Mouse (Mus musculus) neural tube, embryonic 13.5 days (tissue): ENCODE measurements around the gene Xxylt1. TPM values are rescaled to one million over a fixed set of nuclear protein-coding genes. Genes with fewer than 3 reads are reported as not detected.

Source experiments
- ATAC-seq: fragments of 200-750 bp; cut with Nextera tagmentation; 2 replicates; pipeline ENCODE4 v1.8.0; 2017; ENCODE audit warnings: low read depth, mild to moderate bottlenecking, moderate TSS enrichment, moderate library complexity
- H3K27ac ChIP-seq: fragments of 300-500 bp; sonication (generic); replicated peaks from 2 replicates; pipeline ENCODE4 v1.5.1; 2015; ENCODE audit warnings: moderate library complexity, mild to moderate bottlenecking, inconsistent platforms
- H3K27me3 ChIP-seq: fragments of 300-500 bp; sonication (generic); 2 replicates; pipeline ENCODE4 v1.6.1; 2015; ENCODE audit warnings: mild to moderate bottlenecking, inconsistent platforms
- H3K36me3 ChIP-seq: fragments of 300-500 bp; sonication (generic); 2 replicates; pipeline ENCODE4 v1.6.1; 2015; ENCODE audit warnings: mild to moderate bottlenecking, inconsistent platforms
- H3K4me1 ChIP-seq: fragments of 300-500 bp; sonication (generic); replicated peaks from 2 replicates; pipeline ENCODE4 v1.6.1; 2015; ENCODE audit warnings: inconsistent platforms
- H3K4me2 ChIP-seq: fragments of 300-500 bp; sonication (generic); 2 replicates; pipeline ENCODE4 v1.6.1; 2015; ENCODE audit warnings: inconsistent platforms, mild to moderate bottlenecking, moderate library complexity
- H3K4me3 ChIP-seq: fragments of 300-500 bp; sonication (generic); 2 replicates; pipeline ENCODE4 v1.5.1; 2015; ENCODE audit warnings: mild to moderate bottlenecking, inconsistent platforms
- H3K9ac ChIP-seq: fragments of 300-500 bp; sonication (generic); 2 replicates; pipeline ENCODE4 v1.6.1; 2015; ENCODE audit warnings: moderate library complexity, mild to moderate bottlenecking, inconsistent platforms
- H3K9me3 ChIP-seq: fragments of 300-500 bp; sonication (generic); 2 replicates; pipeline ENCODE4 v1.6.1; 2016; ENCODE audit warnings: inconsistent platforms
- WGBS: fragments of 180-500 bp; shearing (Covaris S2); methylation state at CpG from one replicate; pipeline ENCODE4 v1.1.7; 2015; 5-methylcytosine and 5-hydroxymethylcytosine counted together
- polyA plus RNA-seq: library from polyadenylated mRNA; unstranded; fragments of >200 nt; fragmentation: Nextera tagmentation; extraction: Ambion mirVana; gene quantifications from 2 replicates; pipeline ENCODE4 v1.2.1, GENCODE M21; 2015

Gene Xxylt1
- polyA plus RNA-seq, 1 experiment from 2014 or later, result 11.2 TPM

GRCm38 (mm10) chr16:31074324-31074908 is 6.8 kb downstream of the Xxylt1 start:
- 76% methylated on average over 3 of the region's 3 CpGs for WGBS
- H3K4me3 ChIP-seq, result no peak overlapping the region
- no peak overlapping the region for H3K27ac ChIP-seq
- no peaks in the 10 kb centered on the region for H3K27me3 ChIP-seq
- H3K36me3 ChIP-seq, result no peaks in the 10 kb centered on the region
- no peak for ATAC-seq
- H3K9ac ChIP-seq, result no peak overlapping the region
- peaks cover 16% of the 10 kb centered on the region for H3K4me1 ChIP-seq
- H3K9me3 ChIP-seq, result no peaks in the 10 kb centered on the region
- H3K4me2 ChIP-seq, result no peak overlapping the region

- Histone ChIP-seq H3K27ac (no peak overlapping the region), H3K9ac (no peak overlapping the region), H3K9me3 (no peaks in the 10 kb centered on the region), H3K36me3 (no peaks in the 10 kb centered on the region), H3K4me1 (peaks cover 13% of the 10 kb centered on the region), H3K27me3 (no peaks in the 10 kb centered on the region), H3K4me2 (no peak overlapping the region), H3K4me3 (no peak overlapping the region)
- ATAC-seq, result no peak
- WGBS, result 87% methylated on average over 6 of the region's 6 CpGs
Observed at GRCm38 (mm10) chr16:31071731-31072130, 9.5 kb downstream of the Xxylt1 start.

GRCm38 (mm10) chr16:31070358-31071133 is 10.7 kb downstream of the Xxylt1 start:
- H3K36me3 ChIP-seq, result no peaks in the 10 kb centered on the region
- H3K27me3 ChIP-seq, result no peaks in the 10 kb centered on the region
- H3K4me3 ChIP-seq, result no peak overlapping the region
- H3K4me2 ChIP-seq, result peak overlapping the region; percentile 43
- no peaks in the 10 kb centered on the region for H3K9me3 ChIP-seq
- ATAC-seq, result peak; percentile 63; the same call in 1 of the 2 replicates
- 16% methylated on average over 18 of the region's 21 CpGs for WGBS
- no peak overlapping the region for H3K27ac ChIP-seq
- H3K4me1 ChIP-seq, result peaks cover 13% of the 10 kb centered on the region
- H3K9ac ChIP-seq, result peak overlapping the region; percentile 9; the same call in 1 of the 2 replicates

- Histone ChIP-seq H3K4me3 (no peak overlapping the region), H3K27ac (no peak overlapping the region), H3K27me3 (no peaks in the 10 kb centered on the region), H3K36me3 (no peaks in the 10 kb centered on the region), H3K4me1 (peaks cover 13% of the 10 kb centered on the region), H3K9ac (no peak overlapping the region), H3K4me2 (no peak overlapping the region), H3K9me3 (no peaks in the 10 kb centered on the region)
- 82% methylated on average over 14 of the region's 14 CpGs for WGBS
- no peak for ATAC-seq
Observed at GRCm38 (mm10) chr16:31069211-31070166, 11.7 kb downstream of the Xxylt1 start.

GRCm38 (mm10) chr16:31068280-31068679 is 13.0 kb downstream of the Xxylt1 start:
- no peak overlapping the region for H3K27ac ChIP-seq
- H3K4me2 ChIP-seq, result no peak overlapping the region
- no peak overlapping the region for H3K9ac ChIP-seq
- no peaks in the 10 kb centered on the region for H3K27me3 ChIP-seq
- whole genome bisulfite sequencing, result 73% methylated on average over 7 of the region's 7 CpGs
- no peak overlapping the region for H3K4me3 ChIP-seq
- no peaks in the 10 kb centered on the region for H3K9me3 ChIP-seq
- ATAC-seq, result no peak
- H3K36me3 ChIP-seq, result no peaks in the 10 kb centered on the region
- peaks cover 13% of the 10 kb centered on the region for H3K4me1 ChIP-seq

GRCm38 (mm10) chr16:31066344-31067098 is 14.7 kb downstream of the Xxylt1 start:
- Histone ChIP-seq H3K36me3 (no peaks in the 10 kb centered on the region), H3K4me2 (no peak overlapping the region), H3K9ac (no peak overlapping the region), H3K9me3 (no peaks in the 10 kb centered on the region), H3K27me3 (no peaks in the 10 kb centered on the region), H3K4me1 (peaks cover 13% of the 10 kb centered on the region), H3K4me3 (no peak overlapping the region), H3K27ac (no peak overlapping the region; the same call in 1 of the 2 replicates)
- ATAC-seq, result no peak
- WGBS, result 64% methylated on average over 15 of the region's 15 CpGs

GRCm38 (mm10) chr16:31064782-31065181 is 16.4 kb downstream of the Xxylt1 start:
- 89% methylated on average over 6 of the region's 6 CpGs for WGBS
- Histone ChIP-seq H3K4me3 (no peak overlapping the region), H3K4me1 (no peaks in the 10 kb centered on the region; the same call in 1 of the 2 replicates), H3K4me2 (no peak overlapping the region), H3K27me3 (no peaks in the 10 kb centered on the region), H3K36me3 (no peaks in the 10 kb centered on the region), H3K27ac (no peak overlapping the region), H3K9ac (no peak overlapping the region), H3K9me3 (no peaks in the 10 kb centered on the region)
- ATAC-seq, result no peak

- ATAC-seq, result no peak
- no peaks in the 10 kb centered on the region for H3K27me3 ChIP-seq
- H3K9ac ChIP-seq, result no peak overlapping the region
- H3K27ac ChIP-seq, result no peak overlapping the region
- H3K9me3 ChIP-seq, result no peaks in the 10 kb centered on the region
- H3K4me2 ChIP-seq, result no peak overlapping the region
- 85% methylated on average over 3 of the region's 3 CpGs for WGBS
- peaks cover 9% of the 10 kb centered on the region; the same call in 1 of the 2 replicates for H3K4me1 ChIP-seq
- H3K36me3 ChIP-seq, result no peaks in the 10 kb centered on the region
- H3K4me3 ChIP-seq, result no peak overlapping the region
Observed at GRCm38 (mm10) chr16:31062918-31063317, 18.3 kb downstream of the Xxylt1 start.

- 83% methylated on average over 11 of the region's 11 CpGs for WGBS
Observed at GRCm38 (mm10) chr16:31061246-31061880, 19.9 kb downstream of the Xxylt1 start.

GRCm38 (mm10) chr16:31060714-31061113 is 20.5 kb downstream of the Xxylt1 start:
- Histone ChIP-seq H3K27me3 (no peaks in the 10 kb centered on the region), H3K9me3 (no peaks in the 10 kb centered on the region), H3K9ac (no peak overlapping the region), H3K4me2 (no peak overlapping the region), H3K4me1 (0 out of 2 replicates have a peak, but pooled peaks cover 9% of the 10 kb centered on the region), H3K27ac (no peak overlapping the region), H3K36me3 (no peaks in the 10 kb centered on the region), H3K4me3 (no peak overlapping the region)
- ATAC-seq, result no peak
- 94% methylated on average over 13 of the region's 13 CpGs for WGBS

More at GRCm38 (mm10) chr16:31061246-31061880, 19.9 kb downstream of the Xxylt1 start:
- H3K4me2 ChIP-seq, result no peak overlapping the region
- no peaks in the 10 kb centered on the region for H3K9me3 ChIP-seq
- no peak overlapping the region for H3K27ac ChIP-seq
- ATAC-seq, result no peak
- peaks cover 9% of the 10 kb centered on the region; the same call in 1 of the 2 replicates for H3K4me1 ChIP-seq
- H3K36me3 ChIP-seq, result no peaks in the 10 kb centered on the region
- no peak overlapping the region for H3K4me3 ChIP-seq
- H3K27me3 ChIP-seq, result no peaks in the 10 kb centered on the region
- no peak overlapping the region for H3K9ac ChIP-seq

GRCm38 (mm10) chr16:31060226-31060625 is 21.0 kb downstream of the Xxylt1 start:
- WGBS, result 97% methylated on average over 3 of the region's 3 CpGs

More at GRCm38 (mm10) chr16:31060226-31060625, 21.0 kb downstream of the Xxylt1 start:
- Histone ChIP-seq H3K27ac (no peak overlapping the region), H3K9me3 (no peaks in the 10 kb centered on the region), H3K9ac (no peak overlapping the region), H3K4me3 (no peak overlapping the region), H3K36me3 (no peaks in the 10 kb centered on the region), H3K27me3 (no peaks in the 10 kb centered on the region), H3K4me2 (no peak overlapping the region), H3K4me1 (0 out of 2 replicates have a peak, but pooled peaks cover 9% of the 10 kb centered on the region)
- no peak for ATAC-seq
